Mouse (Mus musculus): ENCODE measurements around the gene Npc1l1. TPM values are rescaled to one million over a fixed set of nuclear protein-coding genes. Genes with fewer than 3 reads are reported as not detected.

Gene Npc1l1
- polyA plus RNA-seq, 1 experiment from 2014 or later = not detected

DNA sequence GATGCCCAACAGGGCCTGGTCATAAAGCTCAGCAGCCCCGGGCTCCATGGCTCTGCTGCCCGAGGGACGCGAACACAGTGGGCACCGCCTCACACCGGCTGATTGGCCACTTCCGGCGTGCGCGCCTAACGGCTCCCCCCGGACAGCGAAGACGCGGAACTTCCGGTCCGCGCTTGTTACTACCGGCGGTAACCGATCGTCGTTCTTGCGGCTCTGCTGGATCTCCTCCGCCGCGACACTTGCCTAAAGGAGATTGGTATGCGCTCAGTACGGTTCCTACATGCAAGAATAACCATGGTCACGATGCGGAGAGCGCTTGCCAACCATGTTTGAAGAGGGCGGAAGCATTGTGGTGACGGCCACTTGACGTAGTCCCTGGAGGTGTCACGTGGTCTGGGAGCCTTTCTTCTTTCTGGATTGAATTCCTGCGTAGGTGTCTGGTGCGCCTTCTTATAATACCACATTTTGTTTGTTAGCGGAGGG, 29.8 kb downstream of the Npc1l1 start, which contains the start of gene Nudcd3:
Nudcd3 (minus strand) TSS at position 329 of the 483 bp plus-strand sequence.
- H3K27ac ChIP-seq = peak within 1 kb of the TSS; percentile 84
- peaks cover 3% of the 10 kb centered on the region; the same call in 1 of the 2 replicates for H3K36me3 ChIP-seq
- WGBS = under 1% methylated on average over 39 of the region's 39 CpGs
- peaks cover 13% of the 10 kb centered on the region for H3K4me1 ChIP-seq
- ATAC-seq (ENCODE audit: low FRiP score, low read depth) = peak; percentile 97
- H3K9me3 ChIP-seq = no peaks in the 10 kb centered on the region
- H3K27me3 ChIP-seq (replicated peaks) = no peaks in the 10 kb centered on the region
- H3K4me3 ChIP-seq = peak within 1 kb of the TSS; percentile 86
- H3K4me2 ChIP-seq (replicated peaks) = peak within 1 kb of the TSS; percentile 91
- peak within 1 kb of the TSS; percentile 82 for H3K9ac ChIP-seq

DNA sequence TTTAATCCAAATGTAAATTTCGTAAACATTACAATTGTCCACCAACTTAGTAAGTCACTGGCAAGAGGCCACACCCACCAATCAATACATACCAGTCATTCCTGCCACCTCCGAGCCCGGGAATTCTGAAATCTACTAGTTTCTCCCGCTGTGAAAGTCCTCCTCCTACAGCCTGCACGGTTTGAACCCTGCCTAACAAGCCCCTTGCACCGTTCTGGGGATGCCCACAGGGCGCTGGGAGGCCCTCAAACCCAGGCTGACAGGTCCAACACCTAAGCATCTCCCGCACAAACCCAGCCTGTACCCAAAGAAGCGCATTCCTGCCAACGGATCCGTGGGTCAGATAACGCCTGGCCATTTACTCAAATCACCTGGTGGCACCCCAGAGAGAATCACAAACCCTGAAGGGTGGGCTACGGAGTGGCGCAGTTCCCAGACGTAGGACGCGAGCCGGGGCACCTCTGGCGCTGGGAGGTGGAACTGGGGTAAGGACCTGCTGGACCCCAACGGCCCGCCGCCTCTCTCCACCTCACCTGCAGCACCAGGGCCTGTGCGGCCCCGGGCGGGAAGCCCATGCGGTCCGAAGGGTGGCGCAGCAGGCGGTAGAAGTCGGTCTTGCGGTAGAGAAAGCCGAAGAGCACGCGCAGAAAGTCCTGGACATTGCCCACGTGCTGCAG, 30.4 kb downstream of the Npc1l1 start, which contains the start of gene A730071L15Rik:
A730071L15Rik (plus strand) TSS at position 620 of the 677 bp plus-strand sequence.
- 1% methylated on average over 35 of the region's 35 CpGs for WGBS
- ATAC-seq (ENCODE audit: low FRiP score, low read depth) = peak; percentile 79
- no peaks in the 10 kb centered on the region for H3K9me3 ChIP-seq

DNA sequence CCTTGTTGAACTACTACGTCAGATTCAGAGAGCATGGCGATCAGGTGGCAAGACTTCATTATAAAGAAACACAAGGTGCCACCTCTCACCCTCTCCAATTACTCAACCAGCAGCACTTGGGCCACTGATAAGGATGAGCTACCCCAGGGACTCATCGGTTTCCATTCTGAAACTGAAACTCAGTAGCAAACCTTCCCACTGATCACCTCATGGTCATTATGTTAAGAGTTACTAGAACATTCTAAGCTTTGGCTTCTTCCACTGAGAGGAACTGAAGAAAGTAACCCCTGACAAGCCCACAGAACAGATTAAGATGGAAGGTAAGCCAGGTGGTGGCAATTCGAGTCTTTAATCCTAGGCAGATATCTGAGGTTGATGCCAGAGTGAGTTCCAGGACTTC, 31.5 kb downstream of the Npc1l1 start:
- peaks cover 13% of the 10 kb centered on the region for H3K4me1 ChIP-seq
- H3K9ac ChIP-seq = no peak overlapping the region
- H3K27ac ChIP-seq = no peak overlapping the region
- H3K4me3 ChIP-seq = no peak overlapping the region
- H3K4me2 ChIP-seq (replicated peaks) = peak overlapping the region; percentile 91
- ATAC-seq (ENCODE audit: low FRiP score, low read depth) = no peak
- peaks cover 3% of the 10 kb centered on the region; the same call in 1 of the 2 replicates for H3K36me3 ChIP-seq
- 95% methylated on average over 4 of the region's 4 CpGs for WGBS
- H3K9me3 ChIP-seq = no peaks in the 10 kb centered on the region
- H3K27me3 ChIP-seq (replicated peaks) = no peaks in the 10 kb centered on the region

More for the DNA sequence above, 30.4 kb downstream of the Npc1l1 start, which contains the start of gene A730071L15Rik:
- peaks cover 13% of the 10 kb centered on the region for H3K4me1 ChIP-seq
- no peaks in the 10 kb centered on the region for H3K27me3 ChIP-seq (replicated peaks)
- H3K36me3 ChIP-seq = peaks cover 3% of the 10 kb centered on the region; the same call in 1 of the 2 replicates
- peak within 1 kb of the TSS; percentile 91 for H3K4me2 ChIP-seq (replicated peaks)
- peak within 1 kb of the TSS; percentile 86 for H3K4me3 ChIP-seq
- peak within 1 kb of the TSS; percentile 84 for H3K27ac ChIP-seq
- H3K9ac ChIP-seq = peak within 1 kb of the TSS; percentile 82

DNA sequence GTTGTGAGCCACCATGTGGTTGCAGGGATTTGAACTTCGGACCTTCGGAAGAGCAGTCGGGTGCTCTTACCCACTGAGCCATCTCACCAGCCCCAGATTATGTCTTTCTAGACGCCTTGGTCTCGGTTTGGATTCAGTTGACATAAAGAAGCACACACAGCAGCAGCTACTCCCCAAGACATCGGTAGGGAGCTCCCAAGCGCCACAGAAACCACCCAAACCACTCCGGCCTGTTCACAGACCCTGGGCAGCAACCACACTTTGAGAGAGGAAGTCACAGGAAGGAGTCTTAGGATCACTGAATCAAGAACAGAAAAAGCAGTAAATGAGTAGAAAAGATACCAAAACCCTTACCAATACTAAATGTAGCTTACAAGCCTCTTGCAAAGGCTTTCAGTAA, 33.2 kb downstream of the Npc1l1 start:
- H3K36me3 ChIP-seq = peaks cover 14% of the 10 kb centered on the region
- WGBS = 91% methylated on average over 8 of the region's 8 CpGs

DNA sequence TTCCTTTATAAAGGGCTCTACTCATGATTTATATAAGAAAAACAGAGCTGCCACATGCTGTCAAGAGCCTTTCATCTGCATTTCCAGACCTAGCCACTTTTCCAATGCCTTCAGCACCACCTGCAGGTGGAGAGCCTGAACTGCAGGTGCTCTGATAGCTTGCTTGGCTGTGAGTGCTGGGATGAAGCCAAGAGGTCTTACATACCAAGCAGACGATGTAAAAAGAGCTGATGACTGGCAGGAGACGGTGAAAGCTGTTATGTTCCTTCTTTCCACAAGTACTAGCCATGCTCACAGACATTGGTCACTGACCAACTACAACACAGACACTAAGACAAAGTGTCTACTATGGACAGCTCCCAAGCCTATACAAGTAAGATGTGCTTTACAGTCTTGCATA, 42.1 kb downstream of the Npc1l1 start:
- 12% methylated on average over 2 of the region's 2 CpGs for WGBS
- peaks cover 17% of the 10 kb centered on the region for H3K4me1 ChIP-seq
- peaks cover 14% of the 10 kb centered on the region for H3K36me3 ChIP-seq
- H3K4me3 ChIP-seq = no peak overlapping the region
- no peak overlapping the region for H3K27ac ChIP-seq
- H3K9me3 ChIP-seq = no peaks in the 10 kb centered on the region
- no peak overlapping the region for H3K9ac ChIP-seq
- ATAC-seq (ENCODE audit: low FRiP score, low read depth) = no peak
- H3K27me3 ChIP-seq (replicated peaks) = no peaks in the 10 kb centered on the region
- no peak overlapping the region for H3K4me2 ChIP-seq (replicated peaks)

More for the DNA sequence above, 33.2 kb downstream of the Npc1l1 start:
- no peak overlapping the region for H3K4me3 ChIP-seq
- no peak overlapping the region for H3K9ac ChIP-seq
- ATAC-seq (ENCODE audit: low FRiP score, low read depth) = no peak
- no peak overlapping the region for H3K27ac ChIP-seq
- H3K27me3 ChIP-seq (replicated peaks) = no peaks in the 10 kb centered on the region
- no peak overlapping the region for H3K4me2 ChIP-seq (replicated peaks)
- H3K4me1 ChIP-seq = peaks cover 13% of the 10 kb centered on the region
- H3K9me3 ChIP-seq = no peaks in the 10 kb centered on the region

DNA sequence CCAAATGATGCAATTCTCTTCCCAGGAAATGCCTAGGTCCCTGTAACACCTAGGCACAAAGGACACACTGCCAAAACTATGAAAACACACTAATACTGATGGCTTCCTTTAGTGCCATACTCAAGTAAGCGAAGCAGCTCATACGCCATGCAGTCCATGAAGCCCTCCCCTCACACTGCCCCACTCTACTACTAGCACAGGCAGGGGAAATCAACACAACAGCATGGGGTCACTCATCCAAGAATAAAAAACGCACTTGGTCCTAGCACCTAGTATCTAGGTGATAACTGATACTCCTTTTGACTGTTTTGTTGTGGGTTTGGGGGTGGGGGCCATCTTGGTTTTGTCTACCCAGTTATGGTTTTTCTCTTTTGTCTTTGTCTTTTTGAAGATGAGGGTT, 42.5 kb downstream of the Npc1l1 start:
- 91% methylated on average over 3 of the region's 3 CpGs for WGBS
- Histone ChIP-seq H3K4me1 (peaks cover 20% of the 10 kb centered on the region), H3K9me3 (no peaks in the 10 kb centered on the region), H3K9ac (no peak overlapping the region), H3K4me3 (no peak overlapping the region), H3K27ac (no peak overlapping the region), H3K36me3 (peaks cover 11% of the 10 kb centered on the region), H3K27me3 (replicated peaks) (no peaks in the 10 kb centered on the region), H3K4me2 (replicated peaks) (no peak overlapping the region)
- ATAC-seq (ENCODE audit: low FRiP score, low read depth) = 0 out of 2 replicates have a peak, but pooled peaks have one; percentile 50

DNA sequence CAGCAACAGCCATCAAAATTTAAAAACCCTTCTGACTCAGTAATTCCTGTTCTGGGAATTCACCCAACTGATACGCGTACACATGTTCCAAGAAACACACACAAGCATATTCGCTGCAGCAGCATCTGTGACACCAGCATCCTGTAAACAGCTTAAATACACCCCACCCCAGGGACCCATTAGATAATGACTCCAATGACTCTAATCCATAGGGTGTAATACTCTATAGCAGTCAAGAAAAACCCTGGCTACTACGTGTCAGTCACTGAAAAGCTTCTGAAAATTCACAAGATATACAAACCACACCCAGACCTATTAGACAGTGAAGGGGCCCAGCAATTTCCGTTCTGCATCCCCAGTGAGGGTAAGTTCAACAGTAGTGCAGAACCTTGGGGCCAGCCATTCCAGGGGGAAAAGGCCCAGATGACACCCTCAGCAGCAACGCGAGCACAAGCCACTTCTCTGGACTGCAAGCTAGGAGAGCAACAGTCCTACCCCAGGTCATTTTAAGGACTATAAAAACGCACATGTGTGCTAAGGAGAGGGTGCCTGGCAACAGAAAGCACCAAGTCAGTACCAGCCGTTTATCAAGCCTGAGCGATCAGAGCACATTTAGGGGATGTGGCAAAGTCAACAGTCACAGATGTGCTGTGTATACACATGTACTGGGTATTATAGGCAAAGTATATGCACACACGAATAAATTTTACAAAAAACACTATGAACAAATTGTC, 45.6 kb downstream of the Npc1l1 start:
- H3K9ac ChIP-seq = no peak overlapping the region
- no peaks in the 10 kb centered on the region for H3K36me3 ChIP-seq
- no peak overlapping the region for H3K27ac ChIP-seq
- H3K4me3 ChIP-seq = no peak overlapping the region
- H3K4me1 ChIP-seq = peaks cover 29% of the 10 kb centered on the region
- H3K4me2 ChIP-seq (replicated peaks) = no peak overlapping the region
- ATAC-seq (ENCODE audit: low FRiP score, low read depth) = no peak
- H3K27me3 ChIP-seq (replicated peaks) = no peaks in the 10 kb centered on the region
- WGBS = 62% methylated on average over 11 of the region's 11 CpGs
- no peaks in the 10 kb centered on the region for H3K9me3 ChIP-seq

DNA sequence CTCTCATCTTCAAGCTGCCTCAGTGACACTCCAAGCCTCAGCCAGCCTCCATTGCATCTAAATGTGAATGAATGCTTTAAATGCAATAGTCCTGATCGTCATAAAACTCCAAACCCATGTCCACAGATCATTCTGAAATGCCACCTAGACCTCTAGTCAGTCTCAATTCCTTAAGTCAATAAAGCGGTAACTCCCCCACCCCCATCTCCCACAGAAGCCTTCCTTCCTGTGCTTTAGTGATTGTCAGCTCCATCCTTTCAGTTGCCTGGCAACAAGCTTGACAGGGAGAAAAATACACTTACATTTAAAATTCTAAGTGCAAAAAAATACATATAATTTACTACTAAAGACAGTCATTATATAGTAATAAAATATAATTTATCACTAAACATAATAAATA, 46.7 kb downstream of the Npc1l1 start:
- WGBS = 63% methylated on average over 2 of the region's 2 CpGs
- no peak overlapping the region for H3K9ac ChIP-seq
- no peak overlapping the region for H3K27ac ChIP-seq
- no peaks in the 10 kb centered on the region for H3K27me3 ChIP-seq (replicated peaks)
- peaks cover 38% of the 10 kb centered on the region for H3K4me1 ChIP-seq
- no peak for ATAC-seq (ENCODE audit: low FRiP score, low read depth)
- no peak overlapping the region for H3K4me3 ChIP-seq
- H3K4me2 ChIP-seq (replicated peaks) = no peak overlapping the region
- H3K9me3 ChIP-seq = no peaks in the 10 kb centered on the region
- no peaks in the 10 kb centered on the region for H3K36me3 ChIP-seq

DNA sequence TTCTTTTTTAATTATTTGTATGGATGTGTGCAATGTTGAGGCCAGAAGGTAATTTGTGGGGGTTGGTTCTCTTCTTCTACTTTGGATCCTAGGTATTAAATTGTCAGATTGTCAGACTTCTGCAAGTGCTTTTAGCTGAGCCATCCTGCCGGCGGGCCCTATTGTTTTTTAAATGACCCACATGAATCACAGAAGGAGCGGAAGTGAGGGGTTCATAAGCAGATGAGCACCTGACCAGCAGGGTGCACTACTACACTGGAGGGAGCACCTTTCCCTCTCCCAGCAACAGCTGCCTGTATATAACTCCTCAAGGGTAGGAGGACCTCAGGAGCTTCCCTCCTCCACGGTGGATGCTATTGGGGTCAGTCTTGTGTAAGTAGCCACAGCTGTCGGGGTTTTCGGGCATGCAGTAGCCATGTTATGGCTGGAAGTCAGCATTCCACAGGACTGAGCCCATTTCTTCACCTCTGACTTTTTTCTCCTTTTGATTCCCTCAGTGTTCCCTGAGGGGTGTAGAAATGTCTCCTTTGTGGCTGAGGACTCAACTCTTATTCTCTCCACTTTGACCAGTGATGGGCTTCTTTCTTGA, 49.0 kb downstream of the Npc1l1 start:
- Histone ChIP-seq H3K4me1 (peaks cover 39% of the 10 kb centered on the region), H3K27me3 (replicated peaks) (no peaks in the 10 kb centered on the region), H3K36me3 (no peaks in the 10 kb centered on the region), H3K9me3 (no peaks in the 10 kb centered on the region), H3K4me2 (replicated peaks) (no peak overlapping the region), H3K9ac (no peak overlapping the region), H3K4me3 (no peak overlapping the region), H3K27ac (no peak overlapping the region)
- no peak for ATAC-seq (ENCODE audit: low FRiP score, low read depth)
- 32% methylated on average over 6 of the region's 6 CpGs for WGBS

DNA sequence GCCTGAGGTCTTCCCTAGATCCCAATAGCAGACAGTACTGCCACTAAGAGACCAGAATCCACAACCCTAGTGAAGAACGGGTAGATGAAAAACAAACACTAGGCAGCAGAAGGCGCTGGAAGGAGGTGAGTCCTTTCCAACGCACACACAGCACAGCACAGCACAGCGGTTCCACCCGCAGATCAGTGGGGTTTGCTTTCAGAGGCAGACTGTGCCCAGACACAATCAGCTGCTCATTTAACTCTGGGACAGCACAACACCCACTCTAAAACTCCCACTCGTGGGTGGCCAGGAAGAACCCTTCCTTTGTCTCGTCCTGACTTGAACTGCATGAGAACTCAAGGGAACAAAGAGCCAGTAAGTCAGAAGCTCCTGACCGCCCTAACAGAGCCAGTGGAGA, 50.7 kb downstream of the Npc1l1 start:
- H3K4me2 ChIP-seq (replicated peaks) = no peak overlapping the region
- no peaks in the 10 kb centered on the region for H3K36me3 ChIP-seq
- 17% methylated on average over 8 of the region's 8 CpGs for WGBS
- H3K9ac ChIP-seq = no peak overlapping the region
- H3K27me3 ChIP-seq (replicated peaks) = no peaks in the 10 kb centered on the region
- no peak for ATAC-seq (ENCODE audit: low FRiP score, low read depth)
- H3K4me1 ChIP-seq = peaks cover 35% of the 10 kb centered on the region
- H3K4me3 ChIP-seq = no peak overlapping the region
- no peak overlapping the region for H3K27ac ChIP-seq
- H3K9me3 ChIP-seq = no peaks in the 10 kb centered on the region

DNA sequence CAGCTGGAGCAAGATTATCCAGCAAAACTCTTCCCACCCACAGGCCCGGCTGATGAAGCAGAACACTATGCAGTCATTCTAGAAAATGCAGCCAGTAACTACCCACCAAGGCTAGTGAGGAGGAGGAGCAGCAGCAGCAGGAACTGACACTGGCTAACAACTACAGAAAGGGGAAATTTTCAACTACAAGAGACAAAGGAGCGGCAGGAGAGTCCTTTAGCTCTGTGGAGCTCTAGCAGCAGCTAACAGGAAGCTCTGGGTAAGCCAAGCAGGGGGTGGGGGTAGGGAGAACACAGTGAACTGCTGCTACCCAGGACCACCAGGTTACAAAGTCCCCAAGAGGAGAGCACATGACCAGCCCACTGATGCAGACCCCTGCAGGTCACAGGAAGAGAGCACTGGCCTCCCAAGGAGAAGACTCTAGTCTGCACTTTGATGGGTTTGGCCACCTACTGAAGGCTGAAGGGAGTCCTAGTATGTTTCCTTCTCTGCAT, 51.2 kb downstream of the Npc1l1 start:
- 10% methylated on average over 2 of the region's 2 CpGs for WGBS
- H3K9me3 ChIP-seq = no peaks in the 10 kb centered on the region
- H3K36me3 ChIP-seq = no peaks in the 10 kb centered on the region
- H3K27ac ChIP-seq = no peak overlapping the region
- H3K27me3 ChIP-seq (replicated peaks) = no peaks in the 10 kb centered on the region
- no peak overlapping the region for H3K9ac ChIP-seq
- ATAC-seq (ENCODE audit: low FRiP score, low read depth) = peak; percentile 17; the same call in 1 of the 2 replicates
- H3K4me1 ChIP-seq = peaks cover 31% of the 10 kb centered on the region
- no peak overlapping the region for H3K4me3 ChIP-seq
- no peak overlapping the region for H3K4me2 ChIP-seq (replicated peaks)

Data from neural tube, embryonic 12.5 days (tissue).